Mouse (Mus musculus) CH12F3 (cell line): ENCODE measurements at regions not wholly inside any gene's neighbourhood (a gene's known extent, or its start where the extent isn't known, plus 50 kb on each side); places are given as distances from the start of the nearest gene placed in this dataset.

ENCODE experiments used
- in situ Hi-C: fragments of 300-500 bp; cut with MboI; formaldehyde crosslinking; loops from 2 replicates; pipeline ENCODE4 v1.14.3; 2020; ENCODE audit warnings: low sequenced_read_pairs

- in situ Hi-C loops = no loop called here
These were observed 446.1 kb upstream of the Adgrl2 start for GRCm38 (mm10) chr3:149436420-149436819.

- in situ Hi-C loops = loop anchor here (5.0 kb wide), 1 partner anchor 49 kb away; no protein-coding TSS in a partner anchor
These were observed 441.4 kb upstream of the Adgrl2 start for GRCm38 (mm10) chr3:149431795-149432194.

GRCm38 (mm10) chr3:149426023-149426759 is 435.8 kb upstream of the Adgrl2 start:
- in situ Hi-C loops = no loop called here

- in situ Hi-C loops = no loop called here
These were observed 434.0 kb upstream of the Adgrl2 start for GRCm38 (mm10) chr3:149424306-149424705.

- in situ Hi-C loops = no loop called here
These were observed 433.1 kb upstream of the Adgrl2 start for GRCm38 (mm10) chr3:149423491-149423890.

- in situ Hi-C loops = no loop called here
These were observed 424.7 kb upstream of the Adgrl2 start for GRCm38 (mm10) chr3:149415081-149415480.

GRCm38 (mm10) chr3:149413114-149413513 is 422.8 kb upstream of the Adgrl2 start:
- in situ Hi-C loops = no loop called here

- in situ Hi-C loops = no loop called here
These were observed 420.2 kb upstream of the Adgrl2 start for GRCm38 (mm10) chr3:149410518-149410917.

- in situ Hi-C loops = no loop called here
These were observed 418.5 kb upstream of the Adgrl2 start for GRCm38 (mm10) chr3:149408858-149409257.

- in situ Hi-C loops = no loop called here
These were observed 415.5 kb upstream of the Adgrl2 start for GRCm38 (mm10) chr3:149405872-149406271.

GRCm38 (mm10) chr3:149404691-149405090 is 414.3 kb upstream of the Adgrl2 start:
- in situ Hi-C loops = no loop called here

GRCm38 (mm10) chr3:149402496-149402895 is 412.1 kb upstream of the Adgrl2 start:
- in situ Hi-C loops = no loop called here

GRCm38 (mm10) chr3:149395082-149395481 is 404.7 kb upstream of the Adgrl2 start:
- in situ Hi-C loops = no loop called here

GRCm38 (mm10) chr3:149393317-149394172 is 403.2 kb upstream of the Adgrl2 start:
- in situ Hi-C loops = no loop called here

- in situ Hi-C loops = no loop called here
These were observed 401.8 kb upstream of the Adgrl2 start for GRCm38 (mm10) chr3:149392164-149392563.

GRCm38 (mm10) chr3:149387537-149387936 is 397.2 kb upstream of the Adgrl2 start:
- in situ Hi-C loops = no loop called here

- in situ Hi-C loops = no loop called here
These were observed 395.7 kb upstream of the Adgrl2 start for GRCm38 (mm10) chr3:149386027-149386426.

GRCm38 (mm10) chr3:149385336-149385735 is 395.0 kb upstream of the Adgrl2 start:
- in situ Hi-C loops = no loop called here

GRCm38 (mm10) chr3:149381559-149382245 is 391.3 kb upstream of the Adgrl2 start:
- in situ Hi-C loops = loop anchor here (5.0 kb wide), 1 partner anchor 51 kb away; no protein-coding TSS in a partner anchor

GRCm38 (mm10) chr3:149381051-149381450 is 390.7 kb upstream of the Adgrl2 start:
- in situ Hi-C loops = loop anchor here (5.0 kb wide), 1 partner anchor 51 kb away; no protein-coding TSS in a partner anchor

GRCm38 (mm10) chr3:149379866-149380472 is 389.6 kb upstream of the Adgrl2 start:
- in situ Hi-C loops = loop anchor here (5.0 kb wide), 1 partner anchor 52 kb away; no protein-coding TSS in a partner anchor
